ENCODE assay signal across 10 mouse cellular contexts in genomic region chr10:80436276-80436675, GRCm38 (mm10). TPM values are rescaled to one million over a fixed set of nuclear protein-coding genes. Genes with fewer than 3 reads are reported as not detected.
DNase-seq lines count a peak whose midpoint lies in the region; ATAC-seq lines count a peak whose summit lies in the region.
"Had no signal": no experiment of that assay in that cellular context is flagged by ENCODE, and none has a peak within 500 bp of the region (broad histone marks: within the 10 kb centered on the region; RNA-seq: fewer than 3 reads in every experiment).

No protein-coding gene starts in this region.

- H3K9ac ChIP-seq in forebrain, embryonic 14.5 days (ENCODE audit: low read length), result no peak overlapping the region
- H3K9ac ChIP-seq in forebrain, embryonic 11.5 days (ENCODE audit: low read length), result no peak overlapping the region
- peak overlapping the region; percentile 51; the same call in 1 of the 2 replicates for H3K9ac ChIP-seq in embryonic facial prominence, embryonic 13.5 days
- H3K9ac ChIP-seq in lung, embryonic 16.5 days (ENCODE audit: low read length), result peak overlapping the region; percentile 40; the same call in 1 of the 2 replicates

- peak; percentile 46 for DNase-seq in forebrain, embryonic 14.5 days (ENCODE audit: low spot score)
- no peak for DNase-seq in forebrain, embryonic 11.5 days (ENCODE audit: low spot score)
- peak; percentile 54 for DNase-seq in A20 (ENCODE audit: low read depth, low spot score)
- no peak for DNase-seq in layer of hippocampus, adult 8-10 months (ENCODE audit: low spot score in 2 of 2)
- no peak for DNase-seq in frontal cortex, postnatal 10 days (ENCODE audit: low spot score in 2 of 2)
- no peak for DNase-seq in adrenal gland, adult 18-20 months (ENCODE audit: low spot score in 2 of 2)
- DNase-seq: adrenal gland, postnatal 36 days had no signal

- H3K27me3 ChIP-seq in forebrain, embryonic 14.5 days (replicated peaks; ENCODE audit: control insufficient read depth, insufficient read depth, low read length), result no peaks in the 10 kb centered on the region; the same call in 1 of the 2 replicates
- no peaks in the 10 kb centered on the region for H3K27me3 ChIP-seq in forebrain, embryonic 11.5 days (ENCODE audit: control insufficient read depth, insufficient read depth, low read length)
- H3K27me3 ChIP-seq in embryonic facial prominence, embryonic 13.5 days, result peaks cover 5% of the 10 kb centered on the region; the same call in 1 of the 2 replicates
- no peaks in the 10 kb centered on the region for H3K27me3 ChIP-seq in lung, embryonic 16.5 days (ENCODE audit: control insufficient read depth, insufficient read depth, low read depth, low read length)

- H3K27ac ChIP-seq in forebrain, embryonic 14.5 days (ENCODE audit: low read depth, low read length), result no peak overlapping the region
- H3K27ac ChIP-seq in forebrain, embryonic 11.5 days (ENCODE audit: low read depth, low read length), result no peak overlapping the region
- 0 out of 2 replicates have a peak overlapping the region, but pooled peaks have one; percentile 1 for H3K27ac ChIP-seq in embryonic facial prominence, embryonic 13.5 days
- H3K27ac ChIP-seq in lung, embryonic 16.5 days (ENCODE audit: low read length), result peak overlapping the region; percentile 67

- no peaks in the 10 kb centered on the region for H3K9me3 ChIP-seq in forebrain, embryonic 14.5 days (replicated peaks; ENCODE audit: control insufficient read depth, low read length)
- H3K9me3 ChIP-seq in forebrain, embryonic 11.5 days (ENCODE audit: control insufficient read depth, low read length), result no peaks in the 10 kb centered on the region
- no peaks in the 10 kb centered on the region for H3K9me3 ChIP-seq in embryonic facial prominence, embryonic 13.5 days
- H3K9me3 ChIP-seq in lung, embryonic 16.5 days (ENCODE audit: control insufficient read depth, low read length), result no peaks in the 10 kb centered on the region

- ATAC-seq in forebrain, embryonic 14.5 days, result no peak
- ATAC-seq in forebrain, embryonic 11.5 days (replicated peaks; ENCODE audit: low FRiP score), result no peak
- ATAC-seq in embryonic facial prominence, embryonic 13.5 days (ENCODE audit: insufficient number of reproducible peaks, insufficient read depth, low FRiP score, low TSS enrichment, low read depth), result no peak
- ATAC-seq in lung, embryonic 16.5 days (ENCODE audit: low read depth), result no peak

- no peaks in the 10 kb centered on the region; the same call in 1 of the 2 replicates for H3K36me3 ChIP-seq in forebrain, embryonic 14.5 days (ENCODE audit: control insufficient read depth, insufficient read depth, low read length)
- H3K36me3 ChIP-seq in forebrain, embryonic 11.5 days (ENCODE audit: control insufficient read depth, insufficient read depth, low read length), result no peaks in the 10 kb centered on the region
- no peaks in the 10 kb centered on the region for H3K36me3 ChIP-seq in embryonic facial prominence, embryonic 13.5 days
- no peaks in the 10 kb centered on the region for H3K36me3 ChIP-seq in lung, embryonic 16.5 days (ENCODE audit: control insufficient read depth, insufficient read depth, low read length)

- H3K4me3 ChIP-seq in forebrain, embryonic 14.5 days (ENCODE audit: low read depth, low read length), result no peak overlapping the region
- H3K4me3 ChIP-seq in forebrain, embryonic 11.5 days (ENCODE audit: low read depth, low read length), result no peak overlapping the region
- no peak overlapping the region for H3K4me3 ChIP-seq in embryonic facial prominence, embryonic 13.5 days
- H3K4me3 ChIP-seq in lung, embryonic 16.5 days (ENCODE audit: low read length), result no peak overlapping the region

- H3K4me2 ChIP-seq in forebrain, embryonic 14.5 days (ENCODE audit: low read length), result no peak overlapping the region
- H3K4me2 ChIP-seq in forebrain, embryonic 11.5 days (ENCODE audit: low read depth, low read length, severe bottlenecking), result no peak overlapping the region
- H3K4me2 ChIP-seq in embryonic facial prominence, embryonic 13.5 days, result no peak overlapping the region
- H3K4me2 ChIP-seq in lung, embryonic 16.5 days (ENCODE audit: low read depth, low read length), result no peak overlapping the region

- 11% methylated on average over 9 of the region's 9 CpGs for WGBS in forebrain, embryonic 14.5 days
- 15% methylated on average over 9 of the region's 9 CpGs for WGBS in forebrain, embryonic 11.5 days
- WGBS in embryonic facial prominence, embryonic 13.5 days, result 14% methylated on average over 9 of the region's 9 CpGs
- 10% methylated on average over 9 of the region's 9 CpGs for WGBS in lung, embryonic 16.5 days

- peaks cover 5% of the 10 kb centered on the region; the same call in 1 of the 2 replicates for H3K4me1 ChIP-seq in forebrain, embryonic 14.5 days (ENCODE audit: control insufficient read depth, insufficient read depth, low read length)
- H3K4me1 ChIP-seq in forebrain, embryonic 11.5 days (replicated peaks; ENCODE audit: control insufficient read depth, insufficient read depth, low read length), result peaks cover 7% of the 10 kb centered on the region; the same call in 1 of the 2 replicates
- H3K4me1 ChIP-seq in embryonic facial prominence, embryonic 13.5 days, result peaks cover 20% of the 10 kb centered on the region
- peaks cover 24% of the 10 kb centered on the region for H3K4me1 ChIP-seq in lung, embryonic 16.5 days (replicated peaks; ENCODE audit: control insufficient read depth, insufficient read depth, low read length)

RNA-seq across cellular contexts. Expression of gene Tcf3, which starts 2.8 kb away (rescaled TPM):
- polyA plus RNA-seq in forebrain, embryonic 14.5 days (2014; fragmentation: Nextera tagmentation; extraction: Ambion mirVana), result 64.4 and 73.5 TPM in 2 replicates
- polyA plus RNA-seq in forebrain, embryonic 11.5 days (2014; fragmentation: Nextera tagmentation; extraction: Ambion mirVana), result 237 and 256 TPM in 2 replicates
- polyA plus RNA-seq in embryonic facial prominence, embryonic 13.5 days (2015; fragmentation: Nextera tagmentation; extraction: Ambion mirVana), result 162 and 183 TPM in 2 replicates
- 81.0 and 82.4 TPM in 2 replicates for polyA plus RNA-seq in lung, embryonic 16.5 days (2015; fragmentation: Nextera tagmentation; extraction: Ambion mirVana)
- 10 to 100 TPM; 29.5 to 33.9 (median 32.2) TPM for total RNA-seq in layer of hippocampus, adult 8-10 months (2022)
- total RNA-seq in adrenal gland, adult 18-20 months (2021), result 10 to 100 TPM; 32.9 to 44.2 TPM

RNA-seq across cellular contexts. Expression of gene Uqcr11, which starts 29.6 kb away (rescaled TPM):
- polyA plus RNA-seq in forebrain, embryonic 14.5 days (2014; fragmentation: Nextera tagmentation; extraction: Ambion mirVana), result 628 and 893 TPM in 2 replicates
- 430 and 504 TPM in 2 replicates for polyA plus RNA-seq in forebrain, embryonic 11.5 days (2014; fragmentation: Nextera tagmentation; extraction: Ambion mirVana)
- polyA plus RNA-seq in embryonic facial prominence, embryonic 13.5 days (2015; fragmentation: Nextera tagmentation; extraction: Ambion mirVana), result 447 and 479 TPM in 2 replicates
- polyA plus RNA-seq in lung, embryonic 16.5 days (2015; fragmentation: Nextera tagmentation; extraction: Ambion mirVana), result 618 and 673 TPM in 2 replicates
- 100 to 1,000 TPM; 320 to 446 (median 390) TPM for total RNA-seq in layer of hippocampus, adult 8-10 months (2022)
- 1,000 to 10,000 TPM in 1 of 2 experiments, 100 to 1,000 TPM in 1; 797 to 1,071 TPM for total RNA-seq in adrenal gland, adult 18-20 months (2021)

RNA-seq across cellular contexts. Expression of gene Mbd3, which starts 36.9 kb away (rescaled TPM):
- 216 and 221 TPM in 2 replicates for polyA plus RNA-seq in forebrain, embryonic 14.5 days (2014; fragmentation: Nextera tagmentation; extraction: Ambion mirVana)
- polyA plus RNA-seq in forebrain, embryonic 11.5 days (2014; fragmentation: Nextera tagmentation; extraction: Ambion mirVana), result 276 and 322 TPM in 2 replicates
- 263 and 297 TPM in 2 replicates for polyA plus RNA-seq in embryonic facial prominence, embryonic 13.5 days (2015; fragmentation: Nextera tagmentation; extraction: Ambion mirVana)
- 192 and 204 TPM in 2 replicates for polyA plus RNA-seq in lung, embryonic 16.5 days (2015; fragmentation: Nextera tagmentation; extraction: Ambion mirVana)
- total RNA-seq in layer of hippocampus, adult 8-10 months (2022), result 100 to 1,000 TPM; 149 to 154 (median 150) TPM
- total RNA-seq in adrenal gland, adult 18-20 months (2021), result 100 to 1,000 TPM; 137 to 157 TPM

RNA-seq across cellular contexts. Expression of gene Mex3d, which starts 48.8 kb away (rescaled TPM):
- 16.9 and 17.8 TPM in 2 replicates for polyA plus RNA-seq in forebrain, embryonic 14.5 days (2014; fragmentation: Nextera tagmentation; extraction: Ambion mirVana)
- polyA plus RNA-seq in forebrain, embryonic 11.5 days (2014; fragmentation: Nextera tagmentation; extraction: Ambion mirVana), result 13.3 and 15.9 TPM in 2 replicates
- polyA plus RNA-seq in embryonic facial prominence, embryonic 13.5 days (2015; fragmentation: Nextera tagmentation; extraction: Ambion mirVana), result 8.9 and 10.4 TPM in 2 replicates
- polyA plus RNA-seq in lung, embryonic 16.5 days (2015; fragmentation: Nextera tagmentation; extraction: Ambion mirVana), result 4.4 and 4.5 TPM in 2 replicates
- total RNA-seq in layer of hippocampus, adult 8-10 months (2022), result 10 to 100 TPM; 17.0 to 19.6 (median 18.3) TPM
- total RNA-seq in adrenal gland, adult 18-20 months (2021), result 10 to 100 TPM; 16.6 to 18.0 TPM

RNA-seq across cellular contexts. Expression of gene Onecut3, which starts 58.4 kb away (rescaled TPM):
- 0.28 and 0.34 TPM in 2 replicates for polyA plus RNA-seq in forebrain, embryonic 14.5 days (2014; fragmentation: Nextera tagmentation; extraction: Ambion mirVana)
- 0.49 and 0.53 TPM in 2 replicates for polyA plus RNA-seq in forebrain, embryonic 11.5 days (2014; fragmentation: Nextera tagmentation; extraction: Ambion mirVana)
- not detected in 2 replicates for polyA plus RNA-seq in embryonic facial prominence, embryonic 13.5 days (2015; fragmentation: Nextera tagmentation; extraction: Ambion mirVana)
- polyA plus RNA-seq in lung, embryonic 16.5 days (2015; fragmentation: Nextera tagmentation; extraction: Ambion mirVana), result not detected in 2 replicates
- total RNA-seq in layer of hippocampus, adult 8-10 months (2022), result under 1 TPM in 1 of 4 experiments, not detected in 3; 0.06 TPM
- not detected for total RNA-seq in adrenal gland, adult 18-20 months (2021)
- total RNA-seq: adrenal gland, postnatal 36 days; heart, postnatal 10 days had no signal

Comparison
In these comparisons a context has a peak if more than half of its experiments do, and no peak if none do; other contexts are left out.
1. DNase-seq: peak in forebrain, embryonic 14.5 days (single experiment) and A20 (single experiment); none in forebrain, embryonic 11.5 days (single experiment), layer of hippocampus, adult 8-10 months (0 of 2), frontal cortex, postnatal 10 days (0 of 2) and adrenal gland, adult 18-20 months (0 of 2).
2. H3K27ac ChIP-seq: peak in embryonic facial prominence, embryonic 13.5 days (single experiment) and lung, embryonic 16.5 days (single experiment); none in forebrain, embryonic 14.5 days (single experiment) and forebrain, embryonic 11.5 days (single experiment).
3. H3K9ac ChIP-seq: peak in embryonic facial prominence, embryonic 13.5 days (single experiment) and lung, embryonic 16.5 days (single experiment); none in forebrain, embryonic 14.5 days (single experiment) and forebrain, embryonic 11.5 days (single experiment).